Mouse (Mus musculus): ENCODE measurements at regions not wholly inside any gene's neighbourhood (a gene's known extent, or its start where the extent isn't known, plus 50 kb on each side); places are given as distances from the start of the nearest gene placed in this dataset.
"Not testable (repeated sequence)": the region's sequence is repeated elsewhere in the genome, so short reads cannot be mapped to it uniquely, and the experiment has no call there.

DNA sequence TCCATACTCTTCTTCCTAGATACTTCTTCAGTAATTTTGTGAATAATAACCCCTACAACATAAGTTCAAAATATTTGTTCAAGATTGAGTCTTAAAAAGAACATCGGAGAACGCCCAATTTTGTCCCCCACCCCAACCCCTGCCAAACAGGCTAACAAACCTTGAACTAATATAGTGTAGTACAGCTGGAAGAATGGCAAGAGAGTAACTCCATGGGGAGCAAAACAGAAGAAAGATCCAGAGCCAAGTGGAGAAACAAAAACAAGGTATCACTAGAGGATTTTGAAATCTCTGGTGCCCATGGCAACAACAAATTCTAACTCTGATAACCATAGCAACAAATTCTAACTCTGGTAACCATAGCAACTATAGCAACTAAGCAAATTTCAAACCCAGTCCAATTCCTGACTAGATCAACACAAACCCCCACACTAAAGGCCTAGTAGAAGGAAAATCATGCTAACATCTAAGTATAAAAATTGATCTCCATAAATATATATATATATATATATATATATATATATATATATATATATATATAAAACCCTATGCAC is 74.2 kb upstream of the Magee2 start:
- Histone ChIP-seq H3K9me3 (ENCODE audit: control insufficient read depth, low read length) (no peaks in the 10 kb centered on the region), H3K4me2 (ENCODE audit: low read depth, low read length) (no peak overlapping the region), H3K27me3 (ENCODE audit: control insufficient read depth, insufficient read depth, low read length) (no peaks in the 10 kb centered on the region), H3K4me3 (ENCODE audit: low read depth, low read length) (no peak overlapping the region), H3K4me1 (ENCODE audit: control insufficient read depth, insufficient read depth, low read length) (no peaks in the 10 kb centered on the region), H3K36me3 (ENCODE audit: control insufficient read depth, insufficient read depth, low read length) (no peaks in the 10 kb centered on the region), H3K27ac (ENCODE audit: low read depth, low read length) (no peak overlapping the region), H3K9ac (replicated peaks; ENCODE audit: low read depth, low read length) (no peak overlapping the region)
- 90% methylated on average over 2 of the region's 2 CpGs for WGBS
- ATAC-seq (ENCODE audit: low read depth) = no peak

DNA sequence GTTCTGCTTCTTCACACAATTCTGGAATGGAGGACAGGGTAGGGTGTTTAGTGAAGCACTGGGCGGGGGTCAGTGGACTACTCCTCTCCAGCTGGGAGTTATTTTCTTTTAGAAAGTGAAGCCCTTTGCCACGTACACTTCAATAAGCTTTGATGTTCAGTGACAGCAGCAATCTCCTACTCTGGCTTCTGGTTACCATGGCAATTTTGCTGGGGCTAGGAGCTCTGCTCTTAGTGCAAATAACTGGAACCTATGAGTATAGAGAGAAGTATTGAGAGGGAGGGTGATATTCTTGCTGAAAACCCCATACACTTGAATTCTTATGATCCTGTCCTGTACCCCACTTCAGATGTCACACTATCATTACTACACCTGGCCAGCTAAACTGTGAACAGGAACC is 94.5 kb upstream of the Magee2 start:
- Histone ChIP-seq H3K9me3 (ENCODE audit: control insufficient read depth, low read length) (no peaks in the 10 kb centered on the region), H3K4me2 (ENCODE audit: low read depth, low read length) (no peak overlapping the region), H3K27ac (ENCODE audit: low read depth, low read length) (no peak overlapping the region), H3K36me3 (ENCODE audit: control insufficient read depth, insufficient read depth, low read length) (no peaks in the 10 kb centered on the region), H3K4me1 (ENCODE audit: control insufficient read depth, insufficient read depth, low read length) (no peaks in the 10 kb centered on the region), H3K27me3 (ENCODE audit: control insufficient read depth, insufficient read depth, low read length) (no peaks in the 10 kb centered on the region), H3K9ac (replicated peaks; ENCODE audit: low read depth, low read length) (no peak overlapping the region), H3K4me3 (ENCODE audit: low read depth, low read length) (no peak overlapping the region)
- 38% methylated on average over 2 of the region's 2 CpGs for WGBS
- ATAC-seq (ENCODE audit: low read depth) = no peak

DNA sequence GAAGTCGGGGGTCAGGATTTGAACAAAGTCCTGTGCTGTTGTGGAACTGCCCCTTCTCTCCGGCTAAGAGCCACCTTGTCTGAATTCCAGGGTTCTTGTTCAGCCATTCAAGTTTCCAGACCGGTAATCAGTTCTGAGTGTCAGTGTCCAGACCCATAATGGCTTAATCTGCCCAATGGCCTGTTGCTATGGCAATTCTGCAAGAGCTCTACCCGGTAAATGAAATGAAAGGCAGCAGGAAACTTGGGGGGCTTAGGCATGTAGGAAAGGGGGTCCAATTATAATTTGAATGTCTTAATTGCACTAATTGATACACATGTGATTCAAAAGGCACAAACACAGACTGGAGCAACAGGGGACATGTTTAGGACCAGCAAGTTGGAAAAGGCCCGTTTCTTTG is 95.7 kb upstream of the Magee2 start:
- 80% methylated on average over 2 of the region's 5 CpGs for WGBS
- H3K36me3 ChIP-seq (ENCODE audit: control insufficient read depth, insufficient read depth, low read length); H3K4me1 ChIP-seq (ENCODE audit: control insufficient read depth, insufficient read depth, low read length); ATAC-seq (ENCODE audit: low read depth); H3K27me3 ChIP-seq (ENCODE audit: control insufficient read depth, insufficient read depth, low read length); H3K9me3 ChIP-seq (ENCODE audit: control insufficient read depth, low read length); H3K4me3 ChIP-seq (ENCODE audit: low read depth, low read length); H3K4me2 ChIP-seq (ENCODE audit: low read depth, low read length); H3K9ac ChIP-seq (replicated peaks; ENCODE audit: low read depth, low read length); H3K27ac ChIP-seq (ENCODE audit: low read depth, low read length): not testable (repeated sequence)

DNA sequence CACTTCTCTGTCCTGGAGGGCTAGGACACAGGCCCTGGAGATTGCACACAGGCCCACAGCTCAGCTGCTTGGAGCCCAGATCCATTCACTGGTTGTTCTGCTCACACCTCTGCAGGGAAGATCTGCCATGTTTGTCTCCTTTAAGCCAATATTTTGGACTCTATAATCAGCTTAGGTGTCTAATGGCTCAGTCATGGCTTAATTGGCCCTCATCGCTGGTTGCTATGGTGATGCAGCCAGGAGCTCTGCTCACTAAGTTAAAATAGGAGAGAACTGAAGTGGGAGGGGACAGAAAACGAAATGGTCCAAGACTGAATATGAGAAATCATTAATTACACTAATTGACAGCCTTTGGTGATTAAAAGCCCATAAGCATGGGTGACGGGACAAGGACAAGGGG is 96.3 kb upstream of the Magee2 start:
- not testable (repeated sequence) for H3K9me3 ChIP-seq (ENCODE audit: control insufficient read depth, low read length); H3K4me1 ChIP-seq (ENCODE audit: control insufficient read depth, insufficient read depth, low read length); H3K27ac ChIP-seq (ENCODE audit: low read depth, low read length); ATAC-seq (ENCODE audit: low read depth); H3K27me3 ChIP-seq (ENCODE audit: control insufficient read depth, insufficient read depth, low read length); H3K4me3 ChIP-seq (ENCODE audit: low read depth, low read length); H3K36me3 ChIP-seq (ENCODE audit: control insufficient read depth, insufficient read depth, low read length); H3K4me2 ChIP-seq (ENCODE audit: low read depth, low read length); H3K9ac ChIP-seq (replicated peaks; ENCODE audit: low read depth, low read length)
- 57% methylated on average over 1 of the region's 3 CpGs for WGBS

DNA sequence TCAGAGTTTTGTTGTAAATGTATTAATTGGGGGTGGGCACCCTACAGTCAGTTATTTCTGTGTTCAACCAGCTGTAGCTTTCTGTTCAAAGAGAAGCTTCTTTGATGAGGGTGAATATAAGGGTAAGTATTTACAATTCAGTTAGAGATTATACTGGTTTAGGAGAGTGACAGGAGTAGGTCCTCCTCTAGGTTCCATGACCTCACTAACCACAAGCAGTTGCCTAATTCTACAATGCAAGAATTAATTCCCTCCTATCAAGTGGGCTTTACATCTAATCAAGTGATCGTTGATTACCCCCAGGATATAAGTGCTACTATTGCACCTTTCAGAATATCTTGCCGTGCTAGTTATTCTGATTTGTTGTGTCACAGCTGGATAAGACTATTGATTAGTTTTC is 101.1 kb upstream of the Pbdc1 start:
- Histone ChIP-seq H3K4me3 (ENCODE audit: low read depth, low read length) (no peak overlapping the region), H3K9ac (replicated peaks; ENCODE audit: low read depth, low read length) (no peak overlapping the region), H3K4me1 (ENCODE audit: control insufficient read depth, insufficient read depth, low read length) (no peaks in the 10 kb centered on the region), H3K27me3 (ENCODE audit: control insufficient read depth, insufficient read depth, low read length) (peaks cover 4% of the 10 kb centered on the region; the same call in 1 of the 2 replicates), H3K9me3 (ENCODE audit: control insufficient read depth, low read length) (no peaks in the 10 kb centered on the region), H3K4me2 (ENCODE audit: low read depth, low read length) (no peak overlapping the region), H3K36me3 (ENCODE audit: control insufficient read depth, insufficient read depth, low read length) (no peaks in the 10 kb centered on the region), H3K27ac (ENCODE audit: low read depth, low read length) (no peak overlapping the region)
- WGBS = 85% methylated on average over 2 of the region's 2 CpGs
- no peak for ATAC-seq (ENCODE audit: low read depth)

DNA sequence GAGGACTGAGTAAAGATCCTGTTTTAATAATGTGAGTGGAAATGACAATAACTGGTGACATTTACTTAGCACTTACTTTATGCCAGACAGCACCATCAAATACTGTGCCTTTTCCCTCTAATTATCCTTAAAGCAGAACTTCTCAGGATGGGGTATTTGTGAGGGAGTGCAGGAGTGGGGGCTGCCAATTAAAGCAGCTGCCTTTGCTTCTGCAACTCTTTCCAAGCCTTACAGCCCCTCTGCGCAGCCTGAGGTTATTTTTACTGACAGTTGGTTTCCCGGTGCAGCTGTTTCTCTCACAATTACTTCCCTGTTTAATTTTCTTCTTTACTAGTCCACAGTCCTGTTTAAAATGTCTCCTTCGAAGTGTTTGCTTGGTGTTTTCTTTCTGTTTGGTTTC is 76.3 kb upstream of the Pbdc1 start:
- Histone ChIP-seq H3K4me3 (ENCODE audit: low read depth, low read length) (no peak overlapping the region), H3K4me1 (ENCODE audit: control insufficient read depth, insufficient read depth, low read length) (no peaks in the 10 kb centered on the region), H3K27me3 (ENCODE audit: control insufficient read depth, insufficient read depth, low read length) (0 out of 2 replicates have a peak, but pooled peaks cover 3% of the 10 kb centered on the region), H3K9ac (replicated peaks; ENCODE audit: low read depth, low read length) (no peak overlapping the region), H3K4me2 (ENCODE audit: low read depth, low read length) (no peak overlapping the region), H3K9me3 (ENCODE audit: control insufficient read depth, low read length) (no peaks in the 10 kb centered on the region), H3K27ac (ENCODE audit: low read depth, low read length) (no peak overlapping the region), H3K36me3 (ENCODE audit: control insufficient read depth, insufficient read depth, low read length) (no peaks in the 10 kb centered on the region)
- WGBS = 37% methylated on average over 3 of the region's 3 CpGs
- no peak for ATAC-seq (ENCODE audit: low read depth)

DNA sequence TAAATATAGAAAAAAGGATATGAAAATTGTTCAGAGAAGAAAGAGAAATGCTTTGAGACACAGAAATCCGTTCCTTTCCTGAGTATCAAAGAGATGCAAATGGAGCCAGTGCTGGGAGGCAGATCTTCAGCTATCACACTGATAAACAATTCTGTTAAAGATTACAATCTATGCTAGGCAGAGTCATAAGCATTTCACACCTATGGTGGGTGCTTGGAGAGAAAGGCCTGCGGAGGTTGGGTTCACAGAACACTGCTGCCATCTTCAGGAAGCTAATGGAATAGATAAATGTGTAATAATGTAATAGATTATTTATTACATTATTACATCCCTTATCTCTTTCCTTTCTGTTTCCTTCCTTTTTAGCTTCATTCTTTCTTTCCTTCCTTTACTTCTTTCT is 73.1 kb upstream of the Pbdc1 start:
- Histone ChIP-seq H3K4me3 (ENCODE audit: low read depth, low read length) (no peak overlapping the region), H3K27ac (ENCODE audit: low read depth, low read length) (no peak overlapping the region), H3K4me1 (ENCODE audit: control insufficient read depth, insufficient read depth, low read length) (no peaks in the 10 kb centered on the region), H3K27me3 (ENCODE audit: control insufficient read depth, insufficient read depth, low read length) (0 out of 2 replicates have a peak, but pooled peaks cover 1% of the 10 kb centered on the region), H3K9me3 (ENCODE audit: control insufficient read depth, low read length) (no peaks in the 10 kb centered on the region), H3K36me3 (ENCODE audit: control insufficient read depth, insufficient read depth, low read length) (no peaks in the 10 kb centered on the region), H3K4me2 (ENCODE audit: low read depth, low read length) (no peak overlapping the region), H3K9ac (replicated peaks; ENCODE audit: low read depth, low read length) (no peak overlapping the region)
- 13% methylated on average over 2 of the region's 2 CpGs for WGBS
- ATAC-seq (ENCODE audit: low read depth) = peak; percentile 80; the same call in 1 of the 2 replicates
